In the genomic region with DNA sequence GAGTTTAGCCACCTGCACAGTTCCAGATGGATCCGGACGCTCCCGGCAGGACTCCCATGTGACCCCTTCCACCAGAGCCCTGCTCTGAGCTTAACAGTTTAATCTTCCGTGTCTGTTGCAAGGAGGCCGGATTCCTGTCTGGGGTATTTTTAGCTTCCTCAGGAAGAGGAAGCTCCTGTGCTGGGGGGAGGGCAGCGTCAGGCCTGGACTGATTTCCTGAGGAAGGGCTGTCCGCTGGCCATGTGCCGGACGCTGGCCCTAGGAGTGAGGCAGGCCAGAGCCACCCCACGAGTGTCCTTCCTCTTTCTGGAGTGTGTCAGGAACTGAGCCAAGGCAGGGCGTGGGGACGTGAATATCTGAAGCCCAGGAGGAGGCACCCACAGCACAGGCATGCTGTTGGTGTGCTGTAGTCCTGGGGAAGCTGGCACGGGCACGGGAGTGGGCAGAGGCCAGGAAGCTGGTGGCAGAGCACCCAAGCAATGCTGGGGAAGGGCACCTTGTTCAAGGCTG, we compare ENCODE assay signal across 8 mouse cellular contexts. TPM values are rescaled to one million over a fixed set of nuclear protein-coding genes. Genes with fewer than 3 reads are reported as not detected.
DNase-seq lines count a peak whose midpoint lies in the region; ATAC-seq and TF ChIP-seq lines count a peak whose summit lies in the region.

No protein-coding gene starts in this region.

- no peaks in the 10 kb centered on the region for H3K9me3 ChIP-seq in ES-E14 (ENCODE audit: control insufficient read depth, insufficient read depth, low read depth, low read length)
- H3K9me3 ChIP-seq in lung, embryonic 15.5 days, result no peaks in the 10 kb centered on the region
- no peaks in the 10 kb centered on the region for H3K9me3 ChIP-seq in neural tube, embryonic 15.5 days (replicated peaks)

- H3K9ac ChIP-seq in ES-E14 (ENCODE audit: insufficient read depth, low read depth, low read length, poor library complexity, severe bottlenecking), result 0 out of 2 replicates have a peak overlapping the region, but pooled peaks have one; percentile 6
- no peak overlapping the region for H3K9ac ChIP-seq in lung, embryonic 15.5 days
- H3K9ac ChIP-seq in neural tube, embryonic 15.5 days (replicated peaks), result no peak overlapping the region; the same call in 1 of the 2 replicates

- H3K4me3 ChIP-seq in ES-E14 (ENCODE audit: insufficient read depth in 1 of 2, low read depth in 1 of 2, low read length in 2 of 2, poor library complexity in 1 of 2, severe bottlenecking in 1 of 2), result no peak overlapping the region; a peak in 1 of 4 replicates
- no peak overlapping the region for H3K4me3 ChIP-seq in lung, embryonic 15.5 days
- H3K4me3 ChIP-seq in neural tube, embryonic 15.5 days (replicated peaks), result no peak overlapping the region

- no peaks in the 10 kb centered on the region for H3K27me3 ChIP-seq in lung, embryonic 15.5 days
- no peaks in the 10 kb centered on the region for H3K27me3 ChIP-seq in neural tube, embryonic 15.5 days (replicated peaks)

- H3K27ac ChIP-seq in ES-E14 (ENCODE audit: insufficient read depth, low read depth, low read length, poor library complexity, severe bottlenecking), result peak overlapping the region; percentile 35; the same call in 1 of the 2 replicates
- peak overlapping the region; percentile 80 for H3K27ac ChIP-seq in lung, embryonic 15.5 days
- H3K27ac ChIP-seq in neural tube, embryonic 15.5 days (replicated peaks), result peak overlapping the region; percentile 71

- in situ Hi-C loops in ES-E14 (cut with MboI; ENCODE audit: low sequenced_read_pairs in 2 of 2, unreplicated experiment in 2 of 2), result no loop called here

- intact Hi-C loops in heart, postnatal 36 days (cut with DNase I), result loop anchor here (1.0 to 2.0 kb wide), 4 partner anchors 18 to 66 kb away; no protein-coding TSS in a partner anchor

- H3K4me1 ChIP-seq in ES-E14 (ENCODE audit: control insufficient read depth in 2 of 2, insufficient read depth in 2 of 2, low read length in 2 of 2, poor library complexity in 1 of 2), result peaks cover 10 to 39% of the 10 kb centered on the region in 2 experiments
- H3K4me1 ChIP-seq in lung, embryonic 15.5 days, result peaks cover 53% of the 10 kb centered on the region
- peaks cover 51% of the 10 kb centered on the region for H3K4me1 ChIP-seq in neural tube, embryonic 15.5 days

- peak; percentile 74 for ATAC-seq in cerebellum, adult (ENCODE audit: insufficient number of reproducible peaks, low FRiP score, low TSS enrichment)
- peak; percentile 62 for ATAC-seq in lung, embryonic 15.5 days (ENCODE audit: borderline replicate concordance, extremely low read depth, low FRiP score, low TSS enrichment)
- ATAC-seq in neural tube, embryonic 15.5 days (ENCODE audit: low FRiP score), result no peak

- H3K36me3 ChIP-seq in ES-E14 (ENCODE audit: control insufficient read depth, insufficient read depth, low read length, poor library complexity, severe bottlenecking), result peaks cover 29% of the 10 kb centered on the region
- H3K36me3 ChIP-seq in lung, embryonic 15.5 days, result peaks cover 21% of the 10 kb centered on the region
- H3K36me3 ChIP-seq in neural tube, embryonic 15.5 days, result peaks cover 20% of the 10 kb centered on the region

- no peak for DNase-seq in ES-E14 (ENCODE audit: low read depth, low spot score)
- DNase-seq in forelimb bud, embryonic 11.5 days (ENCODE audit: low read depth, low spot score), result peak; percentile 49
- peak; percentile 87 to 88 for DNase-seq in heart, postnatal 36 days
- peak; percentile 95 for DNase-seq in layer of hippocampus, adult 9-11 months
- DNase-seq in urinary bladder, postnatal 36 days (ENCODE audit: low spot score in 2 of 2), result peak; percentile 44 to 79

- WGBS in lung, embryonic 15.5 days, result 14% methylated on average over 14 of the region's 14 CpGs
- WGBS in neural tube, embryonic 15.5 days, result 51% methylated on average over 14 of the region's 14 CpGs

- peak overlapping the region; percentile 12; the same call in 1 of the 2 replicates for H3K4me2 ChIP-seq in lung, embryonic 15.5 days
- no peak overlapping the region for H3K4me2 ChIP-seq in neural tube, embryonic 15.5 days

TF ChIP-seq in ES-E14, 5 proteins besides CTCF, POLR2A, EP300 and RAD21:
- no peak for TF ChIP-seq ZC3H11A (IDR thresholded peaks at IDR 0.05; ENCODE audit: borderline replicate concordance, low read depth, low read length)
- TF ChIP-seq MAFK (IDR thresholded peaks at IDR 0.05; ENCODE audit: insufficient read depth, low read depth, low read length), result no peak
TF ChIP-seq in ES-E14: peak in this region for 0.

RNA-seq across cellular contexts. Expression of a gene that starts 36.3 kb away (rescaled TPM):
- total RNA-seq in ES-E14 (2012; rRNA removed), result 108 and 146 TPM in 2 replicates
- total RNA-seq in heart, postnatal 36 days (2021), result 1,000 to 10,000 TPM; 1,714 to 2,029 TPM
- polyA plus RNA-seq in lung, embryonic 15.5 days (2015; fragmentation: Nextera tagmentation; extraction: Ambion mirVana), result 690 and 692 TPM in 2 replicates
- polyA plus RNA-seq in neural tube, embryonic 15.5 days (2015; fragmentation: Nextera tagmentation; extraction: Ambion mirVana), result 200 and 267 TPM in 2 replicates

RNA-seq across cellular contexts. Expression of a gene that starts 54.2 kb away (rescaled TPM):
- total RNA-seq in ES-E14 (2012; rRNA removed), result 39.8 and 54.2 TPM in 2 replicates
- 10 to 100 TPM; 27.4 to 28.0 TPM for total RNA-seq in heart, postnatal 36 days (2021)
- 15.5 and 17.6 TPM in 2 replicates for polyA plus RNA-seq in lung, embryonic 15.5 days (2015; fragmentation: Nextera tagmentation; extraction: Ambion mirVana)
- polyA plus RNA-seq in neural tube, embryonic 15.5 days (2015; fragmentation: Nextera tagmentation; extraction: Ambion mirVana), result 11.6 and 13.9 TPM in 2 replicates

Comparison
In these comparisons a context has a peak if more than half of its experiments do, and no peak if none do; other contexts are left out.
1. RNA of a gene that starts 36.3 kb away (total RNA-seq): 1,714 to 2,029 TPM in heart, postnatal 36 days; 108 to 146 TPM in ES-E14; every median in the first group is over 10 times any median in the second.
2. Peak in every context shown above with its lines, with median percentiles within 50 percentile points of each other: H3K27ac ChIP-seq.